28 mouse cellular contexts compared by ENCODE assay signal in genomic region chr4:140107161-140107560, GRCm38 (mm10).
"Had no signal": no experiment of that assay in that cellular context is flagged by ENCODE, and none has a peak within 500 bp of the region (broad histone marks: within the 10 kb centered on the region; RNA-seq: fewer than 3 reads in every experiment).

No protein-coding gene starts in this region.

- H3K4me3 ChIP-seq: gastrocnemius, adult 2 months; heart, embryonic 10.5 days; heart, embryonic 12.5 days; hindbrain, embryonic 10.5 days; hindbrain, embryonic 12.5 days; hindbrain, embryonic 15.5 days; intestine, embryonic 15.5 days; layer of hippocampus, adult 2 months; left cerebral cortex, adult 2 months; limb, embryonic 10.5 days; limb, embryonic 12.5 days; liver, embryonic 13.5 days; liver, embryonic 15.5 days had no signal

- DNase-seq: gastrocnemius, adult 2 months; gastrocnemius, postnatal 10 days; gastrocnemius, postnatal 25 days; heart, adult 18-20 months; heart, postnatal 10 days; heart, postnatal 4 days; kidney, adult 18-20 months; kidney, adult 8-10 months; kidney, postnatal 10 days; kidney, postnatal 25 days; kidney, postnatal 4 days; liver; liver, embryonic 13.5 days; liver, postnatal 0 days had no signal

- H3K27ac ChIP-seq: gastrocnemius, adult 2 months; heart, embryonic 10.5 days; hindbrain, embryonic 10.5 days; hindbrain, embryonic 12.5 days; hindbrain, embryonic 15.5 days; intestine, embryonic 15.5 days; layer of hippocampus, adult 2 months; left cerebral cortex, adult 2 months; limb, embryonic 10.5 days; limb, embryonic 12.5 days; liver, embryonic 13.5 days; liver, embryonic 15.5 days had no signal

- H3K36me3 ChIP-seq: heart, embryonic 10.5 days; heart, embryonic 12.5 days; hindbrain, embryonic 10.5 days; hindbrain, embryonic 12.5 days; hindbrain, embryonic 15.5 days; intestine, embryonic 15.5 days; limb, embryonic 10.5 days; limb, embryonic 12.5 days; liver, embryonic 13.5 days; liver, embryonic 15.5 days had no signal

- ATAC-seq: inflammation-experienced regulatory T-cells, adult 6 months; intestine, embryonic 15.5 days; intestine, postnatal 0 days; liver, postnatal 0 days had no signal

- H3K4me2 ChIP-seq: heart, embryonic 12.5 days; hindbrain, embryonic 12.5 days; hindbrain, embryonic 15.5 days; intestine, embryonic 15.5 days; limb, embryonic 12.5 days; liver, embryonic 11.5 days; liver, embryonic 13.5 days; liver, embryonic 15.5 days had no signal

- H3K9ac ChIP-seq: heart, embryonic 12.5 days; hindbrain, embryonic 12.5 days; hindbrain, embryonic 15.5 days; intestine, embryonic 15.5 days; limb, embryonic 12.5 days; liver, embryonic 13.5 days; liver, embryonic 15.5 days; liver, postnatal 0 days had no signal

- H3K9me3 ChIP-seq: hindbrain, embryonic 15.5 days; intestine, embryonic 15.5 days; limb, embryonic 10.5 days; limb, embryonic 12.5 days; liver, embryonic 13.5 days; liver, embryonic 15.5 days had no signal

- H3K4me1 ChIP-seq: liver, embryonic 13.5 days; liver, embryonic 15.5 days had no signal
